Mouse (Mus musculus) cortical plate, adult 2 months (tissue): Measurements from ENCODE around the gene Foxn3.

Source experiments
- CTCF ChIP-seq: fragments of 200-500 bp; IDR thresholded peaks from 2 replicates; pipeline ENCODE4 v1.5.1; 2011; ENCODE audit warnings: mild to moderate bottlenecking, control low read depth, low read length; ENCODE audit not compliant: insufficient read depth; ENCODE audit errors: extremely low read depth
- POLR2A ChIP-seq: fragments of 200-500 bp; IDR thresholded peaks from 2 replicates; pipeline ENCODE4 v1.6.1; 2011; ENCODE audit warnings: mild to moderate bottlenecking, low read length, control low read depth; ENCODE audit not compliant: insufficient read depth; ENCODE audit errors: extremely low read depth

DNA sequence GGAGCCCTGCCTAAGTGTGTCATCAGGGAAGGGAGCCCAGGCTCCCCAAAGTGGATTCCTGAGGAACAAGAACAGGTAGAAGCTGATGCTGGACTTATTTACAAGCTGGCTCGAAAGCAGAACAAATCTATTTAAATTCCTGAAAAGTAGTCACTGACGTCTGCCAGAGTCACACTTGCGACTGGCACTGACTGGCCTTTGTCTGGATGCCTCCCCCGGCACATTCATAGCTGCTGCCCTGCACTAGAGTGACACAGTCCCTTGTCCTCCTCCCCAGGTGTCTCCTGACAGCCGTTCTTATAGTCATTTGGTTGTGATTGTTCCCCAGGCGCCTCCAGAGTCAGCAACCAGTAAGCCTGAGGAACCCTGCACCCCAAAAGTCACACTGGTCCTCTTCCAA is 259.8 kb downstream of the Foxn3 start:
- TF ChIP-seq CTCF = no peak
- no peak for TF ChIP-seq POLR2A
